Mouse (Mus musculus): ENCODE measurements around the gene Pdzd2.

GRCm38 (mm10) chr15:12435910-12436309, 303.8 kb downstream of the Pdzd2 start:
- TF ChIP-seq POLR2A (IDR thresholded peaks at IDR 0.05; ENCODE audit: extremely low read depth, insufficient read depth, low read length): no peak
- no peak for TF ChIP-seq CTCF (IDR thresholded peaks at IDR 0.05; ENCODE audit: extremely low read depth, insufficient read depth, low read length)
